Mouse (Mus musculus): ENCODE measurements at regions not wholly inside any gene's neighbourhood (a gene's known extent, or its start where the extent isn't known, plus 50 kb on each side); places are given as distances from the start of the nearest gene placed in this dataset.

DNA sequence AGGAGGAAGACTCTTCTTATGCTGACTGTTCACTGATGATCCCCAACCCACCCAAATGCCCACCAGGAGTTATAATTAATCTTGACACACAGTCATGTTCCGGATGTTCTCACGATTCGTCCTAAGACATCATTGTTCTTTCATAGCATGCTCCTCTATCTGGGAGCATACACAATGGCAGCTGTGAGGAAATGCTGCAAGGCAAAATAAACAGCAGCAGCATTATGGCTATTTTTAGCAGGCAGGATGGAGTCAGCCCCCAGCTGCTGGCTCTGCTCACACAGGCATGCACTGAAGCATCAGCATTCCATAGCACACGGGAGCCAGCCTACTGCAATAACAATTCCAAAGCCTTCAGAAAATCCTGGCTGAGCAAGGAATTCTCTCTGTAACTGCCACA, 696.0 kb downstream of the Rps29 start:
- DNase-seq: no peak

DNA sequence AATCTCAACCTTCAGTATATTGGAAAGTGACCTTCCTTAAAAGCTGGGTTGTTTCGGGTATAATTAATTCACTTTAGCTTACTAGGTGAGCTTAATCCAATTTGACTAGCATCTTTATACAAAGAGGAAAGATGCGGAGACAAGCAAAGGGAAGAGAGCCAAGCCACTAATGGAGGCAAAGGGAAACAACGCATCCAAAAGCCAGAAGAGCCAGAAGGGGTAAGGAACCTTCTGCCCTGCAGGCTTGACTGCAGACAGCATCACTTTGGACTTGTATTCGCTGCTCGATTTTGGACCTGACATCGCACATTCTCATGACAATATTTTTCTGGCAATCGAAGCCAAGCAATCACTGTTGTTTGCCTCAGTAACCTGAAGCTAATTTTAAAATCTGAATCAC, 700.8 kb downstream of the Rps29 start:
- no peak for DNase-seq

DNA sequence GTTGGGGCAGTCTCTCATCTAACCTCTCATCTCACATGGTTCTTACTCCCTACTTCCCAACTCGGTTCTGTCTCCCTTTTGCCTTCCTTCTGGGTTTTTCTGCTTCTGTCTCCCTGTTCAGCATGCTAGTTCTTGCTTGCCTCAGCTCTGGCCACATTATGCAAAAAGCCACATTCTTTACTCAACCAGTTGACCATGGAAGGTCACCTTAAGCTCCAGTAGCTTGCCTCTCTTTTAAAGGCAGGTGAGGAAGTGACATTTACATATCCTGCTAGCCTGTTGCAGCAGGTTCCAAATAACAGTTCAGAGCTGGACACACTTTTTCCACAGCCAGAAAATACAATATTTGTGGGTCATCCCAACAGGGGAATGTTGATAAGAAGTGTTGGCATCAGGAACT, 732.4 kb downstream of the Rps29 start:
- DNase-seq: peak; percentile 4

DNA sequence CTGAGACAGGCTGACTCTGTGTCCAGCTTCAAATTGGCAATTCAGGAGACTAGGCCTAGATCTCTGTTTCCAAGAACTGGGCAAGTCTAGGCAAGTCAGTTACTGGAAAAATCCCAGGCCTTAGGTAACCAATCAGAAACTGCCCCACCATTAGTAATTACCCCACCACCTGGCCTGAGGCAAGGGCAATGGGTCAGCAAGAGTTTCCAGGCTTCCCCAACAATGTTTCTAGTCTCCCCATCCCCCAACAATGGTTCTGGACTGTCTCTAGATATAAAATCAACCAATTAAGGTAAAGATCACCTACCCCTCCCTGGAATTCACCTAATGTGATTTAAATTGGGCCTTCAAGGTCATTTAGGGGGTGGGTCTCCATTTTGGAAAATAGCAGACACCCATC, 734.0 kb downstream of the Rps29 start:
- no peak for DNase-seq

All from kidney, adult 18-20 months (tissue).